Mouse (Mus musculus) gastrocnemius, postnatal 36 days (tissue): ENCODE data around the gene Ppp2r3d. TPM values are rescaled to one million over a fixed set of nuclear protein-coding genes. Genes with fewer than 3 reads are reported as not detected.

ENCODE experiments used
- DNase-seq, 2 experiments: peaks; one replicate each; pipeline ENCODE4 v3.0.0; 2022
- intact Hi-C: fragments of 180-260 bp; cut with DNase I; formaldehyde crosslinking; loops from one replicate; pipeline ENCODE4 v1.15.1; 2025
- total RNA-seq, 2 experiments: library from RNA; stranded (reverse); gene quantifications; 2 replicates each; pipeline ENCODE4 v1.2.3; 2021

Ppp2r3d gene
- total RNA-seq, 2 experiments from 2014 or later: 29.3 to 31.5 TPM

- intact Hi-C loops: no loop called here
- no peak for DNase-seq
Measured at GRCm38 (mm10) chr9:124422427-124422826, 54.3 kb downstream of the Ppp2r3d start.

- intact Hi-C loops: loop anchor here (5.0 kb wide), 2 partner anchors 46 to 61 kb away; no protein-coding TSS in a partner anchor
- no peak for DNase-seq
Measured at GRCm38 (mm10) chr9:124412921-124413320, 63.8 kb downstream of the Ppp2r3d start.

- intact Hi-C loops: loop anchor here (5.0 kb wide), 2 partner anchors 44 to 59 kb away; no protein-coding TSS in a partner anchor
- no peak for DNase-seq
Measured at GRCm38 (mm10) chr9:124411553-124411952, 65.1 kb downstream of the Ppp2r3d start.

GRCm38 (mm10) chr9:124408564-124408963, 68.1 kb downstream of the Ppp2r3d start:
- intact Hi-C loops: no loop called here
- no peak for DNase-seq

Other genes with a start within 250 kb of the Ppp2r3d start
- 10 to 100 TPM in 1 of 2 experiments, 1 to 10 TPM in 1; 7.5 to 10.6 TPM for gene 2010315B03Rik, start 164.2 kb downstream of the Ppp2r3d start, total RNA-seq
- gene Gm21836, start 16.9 kb upstream of the Ppp2r3d start, total RNA-seq: not detected